Mouse (Mus musculus) midbrain, embryonic 16.5 days (tissue): ENCODE results near the gene Slc13a3. TPM values are rescaled to one million over a fixed set of nuclear protein-coding genes. Genes with fewer than 3 reads are reported as not detected.

Experiments
- ATAC-seq: fragments of 200-750 bp; cut with Nextera tagmentation; 2 replicates; pipeline ENCODE4 v1.8.0; 2017; ENCODE audit warnings: moderate TSS enrichment
- H3K27ac ChIP-seq: fragments of 300-500 bp; sonication (generic); 2 replicates; pipeline ENCODE4 v1.5.1; 2014; ENCODE audit warnings: mild to moderate bottlenecking, low read length, mixed read lengths
- H3K27me3 ChIP-seq: fragments of 300-500 bp; sonication (generic); 2 replicates; pipeline ENCODE4 v1.6.1; 2014; ENCODE audit warnings: low read depth, low read length, mixed read lengths; ENCODE audit not compliant: control insufficient read depth, insufficient read depth
- H3K36me3 ChIP-seq: fragments of 300-500 bp; sonication (generic); 2 replicates; pipeline ENCODE4 v1.6.1; 2014; ENCODE audit warnings: mild to moderate bottlenecking, low read length, moderate library complexity, mixed read lengths; ENCODE audit not compliant: control insufficient read depth, insufficient read depth
- H3K4me1 ChIP-seq: fragments of 300-500 bp; sonication (generic); 2 replicates; pipeline ENCODE4 v1.6.1; 2014; ENCODE audit warnings: mild to moderate bottlenecking, low read length, mixed read lengths; ENCODE audit not compliant: control insufficient read depth, insufficient read depth
- H3K4me2 ChIP-seq: fragments of 300-500 bp; sonication (generic); 2 replicates; pipeline ENCODE4 v1.6.1; 2014; ENCODE audit warnings: mild to moderate bottlenecking, low read length, mixed read lengths
- H3K4me3 ChIP-seq: fragments of 300-500 bp; sonication (generic); 2 replicates; pipeline ENCODE4 v1.5.1; 2014; ENCODE audit warnings: low read depth, mild to moderate bottlenecking, low read length, moderate library complexity, mixed read lengths
- H3K9ac ChIP-seq: fragments of 300-500 bp; sonication (generic); 2 replicates; pipeline ENCODE4 v1.6.1; 2014; ENCODE audit warnings: low read depth, low read length, mixed read lengths
- H3K9me3 ChIP-seq: fragments of 300-500 bp; sonication (generic); replicated peaks from 2 replicates; pipeline ENCODE4 v1.6.1; 2014; ENCODE audit warnings: mild to moderate bottlenecking, low read length, mixed read lengths; ENCODE audit not compliant: control insufficient read depth, poor library complexity, severe bottlenecking
- WGBS: fragments of 180-500 bp; shearing (Covaris S2); extraction: QIAGEN DNeasy Blood & Tissue Kit; methylation state at CpG from one replicate; pipeline ENCODE4 v1.1.7; 2014; 5-methylcytosine and 5-hydroxymethylcytosine counted together
- polyA plus RNA-seq: library from polyadenylated mRNA; unstranded; fragments of >200 nt; fragmentation: Nextera tagmentation; extraction: Ambion mirVana; gene quantifications from 2 replicates; pipeline ENCODE4 v1.2.1, GENCODE M21; 2015

Slc13a3 gene
- polyA plus RNA-seq, 1 experiment from 2014 or later: 10.6 TPM

DNA sequence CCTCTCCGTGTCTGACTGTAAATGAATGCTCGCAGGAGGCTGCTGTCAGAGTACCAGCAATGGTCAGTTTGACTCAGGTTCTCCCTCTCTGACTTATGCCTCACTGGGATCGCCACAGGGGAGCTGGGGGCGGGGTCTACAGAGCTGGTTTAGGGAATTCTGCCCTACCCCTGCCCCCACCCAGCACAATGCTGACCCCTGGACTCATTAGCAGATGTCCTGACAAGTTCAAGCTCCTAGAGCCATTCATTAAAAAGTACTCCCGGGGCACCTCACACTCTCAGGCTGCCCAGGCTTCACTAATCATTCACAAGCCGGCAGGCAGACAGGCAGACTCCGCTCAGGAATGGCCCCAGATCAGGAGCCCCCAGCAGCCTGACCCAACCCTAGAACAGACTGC, 13.4 kb downstream of the Slc13a3 start:
- Histone ChIP-seq H3K27me3 (no peaks in the 10 kb centered on the region; the same call in 1 of the 2 replicates), H3K4me2 (no peak overlapping the region), H3K27ac (no peak overlapping the region), H3K4me3 (no peak overlapping the region), H3K36me3 (no peaks in the 10 kb centered on the region), H3K9ac (no peak overlapping the region), H3K9me3 (no peaks in the 10 kb centered on the region), H3K4me1 (no peaks in the 10 kb centered on the region)
- 27% methylated on average over 7 of the region's 7 CpGs for WGBS
- no peak for ATAC-seq

DNA sequence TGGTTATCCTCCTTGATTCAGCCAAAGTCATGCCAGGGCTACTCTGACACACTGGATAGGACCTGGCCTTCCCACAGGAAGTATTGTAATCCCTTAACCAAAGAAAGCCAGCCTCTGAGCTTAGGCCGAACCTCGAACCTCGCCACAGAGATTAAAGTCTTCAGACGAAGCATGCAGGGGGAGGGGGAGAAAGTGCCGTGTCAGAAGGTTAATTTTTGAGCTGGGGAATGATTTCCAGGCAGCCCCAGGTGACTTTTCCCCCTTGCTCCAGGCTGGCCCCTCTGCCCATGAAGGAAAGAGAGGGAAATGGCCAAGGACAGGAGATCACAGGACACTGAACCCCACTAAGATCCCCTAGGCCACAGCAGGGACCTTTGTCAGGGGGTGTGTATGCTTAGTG, 14.8 kb downstream of the Slc13a3 start:
- Histone ChIP-seq H3K4me2 (no peak overlapping the region), H3K27me3 (no peaks in the 10 kb centered on the region; the same call in 1 of the 2 replicates), H3K36me3 (no peaks in the 10 kb centered on the region), H3K27ac (no peak overlapping the region), H3K4me1 (no peaks in the 10 kb centered on the region), H3K9ac (no peak overlapping the region), H3K4me3 (no peak overlapping the region), H3K9me3 (no peaks in the 10 kb centered on the region)
- no peak for ATAC-seq
- WGBS: 41% methylated on average over 5 of the region's 5 CpGs

DNA sequence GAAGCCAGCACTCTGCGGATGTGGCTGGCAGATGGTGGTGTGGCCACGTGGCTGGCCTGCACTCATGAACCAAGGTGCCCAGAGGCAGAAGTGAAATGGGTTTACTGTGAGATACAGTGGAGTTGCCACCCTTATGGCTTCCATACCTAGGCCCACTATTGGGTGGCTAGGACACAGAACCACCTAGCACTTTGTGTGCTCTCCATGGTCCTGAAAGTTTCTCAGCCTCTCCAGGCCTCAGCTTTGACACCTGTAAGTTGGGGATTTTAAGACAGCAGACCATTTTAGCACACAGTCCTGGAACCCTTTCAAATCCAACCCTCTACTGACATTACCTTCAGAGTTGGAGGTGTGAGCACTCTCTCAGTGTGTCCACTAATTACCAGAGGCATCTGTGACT, 16.3 kb downstream of the Slc13a3 start:
- Histone ChIP-seq H3K4me3 (no peak overlapping the region), H3K36me3 (no peaks in the 10 kb centered on the region), H3K4me1 (no peaks in the 10 kb centered on the region), H3K9me3 (no peaks in the 10 kb centered on the region), H3K9ac (no peak overlapping the region), H3K27me3 (no peaks in the 10 kb centered on the region; the same call in 1 of the 2 replicates), H3K27ac (no peak overlapping the region), H3K4me2 (no peak overlapping the region)
- WGBS: 57% methylated on average over 2 of the region's 2 CpGs
- no peak for ATAC-seq

DNA sequence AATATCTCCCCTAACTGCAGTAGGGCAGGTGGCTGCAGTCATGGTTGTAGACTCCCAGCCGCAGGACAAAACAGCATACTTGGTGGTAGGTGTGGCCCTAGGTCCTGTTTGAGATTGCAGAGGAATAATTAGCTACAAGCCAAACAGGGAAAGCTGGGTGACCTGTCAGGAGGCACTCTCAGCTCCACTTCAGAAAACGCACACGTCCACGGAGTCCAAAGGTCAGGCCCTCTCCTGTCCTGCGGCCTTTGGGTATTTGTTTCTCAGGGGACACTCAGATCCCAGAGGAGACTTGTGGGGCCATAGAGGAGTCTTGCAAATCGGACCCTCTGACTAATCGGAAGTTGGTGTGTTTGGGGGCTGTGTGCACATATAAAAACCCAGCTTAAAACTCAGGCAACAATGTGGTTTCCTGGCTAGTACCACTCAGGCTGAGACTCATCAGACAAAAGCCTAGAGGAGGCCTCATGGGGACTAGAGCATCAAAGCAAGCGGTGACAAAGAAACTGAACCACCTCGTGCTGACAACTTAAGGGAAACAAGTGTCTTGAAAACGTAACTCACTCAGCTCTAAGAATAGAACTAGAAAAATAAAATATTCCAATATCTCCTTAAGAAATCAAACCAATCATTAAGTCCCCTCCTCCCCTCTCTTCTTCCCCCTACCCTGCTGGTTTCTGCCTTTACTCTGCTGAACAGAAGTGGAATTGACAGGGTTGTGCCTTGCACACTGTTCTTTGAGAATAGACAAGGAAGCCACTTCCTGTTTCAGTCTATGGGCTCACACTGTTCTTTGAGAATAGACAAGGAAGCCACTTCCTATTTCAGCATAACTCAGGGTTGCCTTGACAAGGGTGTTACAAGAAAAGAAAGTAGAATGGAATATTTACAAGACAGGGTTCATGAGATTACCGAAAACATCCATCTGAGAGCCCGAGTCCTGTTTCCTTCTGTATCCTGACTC, 20.0 kb downstream of the Slc13a3 start:
- H3K4me2 ChIP-seq: no peak overlapping the region
- no peaks in the 10 kb centered on the region for H3K4me1 ChIP-seq
- no peaks in the 10 kb centered on the region for H3K9me3 ChIP-seq
- 77% methylated on average over 12 of the region's 12 CpGs for WGBS
- no peak for ATAC-seq
- H3K27ac ChIP-seq: no peak overlapping the region
- no peak overlapping the region for H3K9ac ChIP-seq
- no peak overlapping the region for H3K4me3 ChIP-seq
- no peaks in the 10 kb centered on the region for H3K36me3 ChIP-seq
- H3K27me3 ChIP-seq: no peaks in the 10 kb centered on the region

DNA sequence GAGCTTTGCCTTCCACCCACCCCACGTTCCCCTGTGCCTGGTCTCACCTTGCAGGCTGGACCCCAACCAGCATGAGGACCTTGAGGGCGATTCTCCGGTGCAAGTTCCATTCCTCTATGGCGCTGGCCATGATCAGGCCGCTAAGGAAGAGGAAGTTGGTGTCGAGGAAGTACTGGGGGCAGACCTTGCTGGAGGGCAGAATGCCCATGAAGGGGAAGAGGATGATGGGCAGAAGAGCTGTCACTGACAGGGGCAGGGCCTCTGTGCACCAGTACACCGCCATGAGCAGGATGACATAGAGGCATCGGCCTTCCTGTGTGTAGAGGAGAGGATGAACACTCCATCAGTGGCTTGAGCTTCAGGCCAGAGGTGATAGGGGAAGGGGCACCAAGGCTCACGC, 24.6 kb downstream of the Slc13a3 start:
- Histone ChIP-seq H3K27ac (no peak overlapping the region), H3K9ac (no peak overlapping the region), H3K4me3 (no peak overlapping the region), H3K36me3 (no peaks in the 10 kb centered on the region), H3K4me1 (no peaks in the 10 kb centered on the region), H3K9me3 (no peaks in the 10 kb centered on the region), H3K4me2 (no peak overlapping the region), H3K27me3 (no peaks in the 10 kb centered on the region)
- ATAC-seq: no peak
- 90% methylated on average over 9 of the region's 9 CpGs for WGBS

DNA sequence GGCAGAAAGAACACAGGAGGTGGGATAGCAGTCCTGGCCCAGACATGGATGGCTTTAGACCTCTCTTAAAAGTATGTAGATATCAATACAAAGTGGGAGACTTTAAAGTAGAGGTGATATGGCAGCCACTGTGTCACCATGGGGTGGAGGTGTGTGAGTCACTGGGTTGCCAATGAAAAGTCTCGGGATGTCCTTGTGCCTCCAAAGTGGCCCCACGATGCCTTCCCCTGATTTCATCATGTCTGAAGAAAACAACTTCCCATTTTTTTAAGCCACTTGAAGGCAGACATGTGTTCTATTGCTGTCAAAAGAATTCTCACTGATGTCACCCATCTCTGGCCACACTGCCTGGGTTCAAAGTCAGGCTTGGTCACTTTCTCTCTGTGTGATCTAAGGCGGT, 28.2 kb downstream of the Slc13a3 start:
- H3K27ac ChIP-seq: no peak overlapping the region
- no peak overlapping the region for H3K4me3 ChIP-seq
- no peaks in the 10 kb centered on the region for H3K36me3 ChIP-seq
- 83% methylated on average over 3 of the region's 3 CpGs for WGBS
- no peaks in the 10 kb centered on the region for H3K4me1 ChIP-seq
- ATAC-seq: no peak
- no peaks in the 10 kb centered on the region for H3K9me3 ChIP-seq
- no peaks in the 10 kb centered on the region for H3K27me3 ChIP-seq
- no peak overlapping the region for H3K4me2 ChIP-seq
- H3K9ac ChIP-seq: no peak overlapping the region

DNA sequence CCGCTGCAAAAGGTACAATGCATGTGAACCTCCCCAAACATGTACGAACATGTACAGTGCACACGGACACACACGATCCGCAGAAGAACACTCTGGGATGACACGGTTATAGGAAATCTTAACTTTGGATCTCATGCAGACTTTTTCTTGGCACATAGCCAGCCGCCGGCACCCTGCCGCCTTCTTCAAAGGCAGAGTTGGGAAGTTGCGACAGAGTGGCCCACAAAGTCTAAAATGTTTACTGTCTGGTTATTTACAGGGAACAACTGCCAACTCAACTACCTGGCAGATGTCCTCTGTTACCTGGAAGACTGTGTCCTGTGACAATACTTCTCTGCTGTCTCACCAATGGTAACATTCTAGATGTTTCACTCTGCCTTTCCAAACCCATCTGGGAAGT, 30.0 kb downstream of the Slc13a3 start:
- Histone ChIP-seq H3K36me3 (no peaks in the 10 kb centered on the region), H3K4me2 (no peak overlapping the region), H3K9me3 (no peaks in the 10 kb centered on the region), H3K4me1 (no peaks in the 10 kb centered on the region), H3K9ac (no peak overlapping the region), H3K27me3 (no peaks in the 10 kb centered on the region), H3K4me3 (no peak overlapping the region), H3K27ac (no peak overlapping the region)
- WGBS: 76% methylated on average over 10 of the region's 10 CpGs
- ATAC-seq: no peak

DNA sequence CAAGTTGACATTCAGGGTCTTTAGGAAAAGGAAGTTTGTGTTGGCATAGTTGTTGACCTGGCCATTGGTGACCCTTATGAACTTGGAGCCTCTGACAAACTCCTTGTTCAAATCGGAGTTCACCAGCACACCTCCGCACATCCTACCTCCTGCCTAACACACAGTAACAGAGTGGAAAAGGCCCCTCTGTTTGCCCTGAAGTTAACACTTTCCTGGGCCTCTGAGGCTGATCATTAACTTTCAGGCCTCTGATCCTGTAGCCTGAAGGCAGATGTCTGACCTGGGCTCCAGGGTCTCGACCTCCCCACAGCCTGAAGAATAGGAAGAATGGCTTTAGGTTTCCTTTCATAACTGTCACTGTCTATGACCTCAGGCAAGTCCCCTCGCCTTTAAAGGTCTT, 31.4 kb downstream of the Slc13a3 start:
- H3K9me3 ChIP-seq: no peaks in the 10 kb centered on the region
- no peaks in the 10 kb centered on the region for H3K36me3 ChIP-seq
- H3K9ac ChIP-seq: no peak overlapping the region
- no peak for ATAC-seq
- H3K27ac ChIP-seq: no peak overlapping the region
- H3K4me1 ChIP-seq: no peaks in the 10 kb centered on the region
- WGBS: 71% methylated on average over 4 of the region's 4 CpGs
- no peak overlapping the region for H3K4me3 ChIP-seq
- H3K27me3 ChIP-seq: no peaks in the 10 kb centered on the region
- H3K4me2 ChIP-seq: no peak overlapping the region

DNA sequence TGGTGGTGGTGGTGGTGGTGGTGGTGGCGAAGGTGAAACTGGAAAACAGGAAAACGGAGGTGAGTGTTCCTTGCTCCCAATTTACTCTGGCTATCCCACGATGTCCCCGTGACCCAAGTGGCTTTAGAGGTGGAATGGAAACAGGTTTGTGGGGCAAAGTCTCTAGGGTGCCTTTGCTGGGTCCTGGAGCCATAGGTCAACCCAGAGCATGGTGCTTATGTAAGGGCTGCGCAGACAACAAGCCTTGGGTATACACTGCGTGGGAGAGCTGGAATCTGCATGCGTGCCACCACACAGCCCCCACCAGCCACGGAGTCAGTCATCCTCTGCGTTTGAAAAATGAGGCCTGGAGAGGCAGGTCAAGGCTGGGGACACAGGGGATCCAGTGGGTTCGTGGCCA, 33.4 kb downstream of the Slc13a3 start:
- no peaks in the 10 kb centered on the region for H3K36me3 ChIP-seq
- H3K9me3 ChIP-seq: no peaks in the 10 kb centered on the region
- H3K27me3 ChIP-seq: no peaks in the 10 kb centered on the region
- ATAC-seq: no peak
- no peak overlapping the region for H3K4me3 ChIP-seq
- WGBS: 91% methylated on average over 10 of the region's 10 CpGs
- H3K9ac ChIP-seq: no peak overlapping the region
- H3K4me1 ChIP-seq: no peaks in the 10 kb centered on the region
- no peak overlapping the region for H3K27ac ChIP-seq
- H3K4me2 ChIP-seq: no peak overlapping the region
